24 mouse cellular contexts compared by ENCODE assay signal in the genomic region with DNA sequence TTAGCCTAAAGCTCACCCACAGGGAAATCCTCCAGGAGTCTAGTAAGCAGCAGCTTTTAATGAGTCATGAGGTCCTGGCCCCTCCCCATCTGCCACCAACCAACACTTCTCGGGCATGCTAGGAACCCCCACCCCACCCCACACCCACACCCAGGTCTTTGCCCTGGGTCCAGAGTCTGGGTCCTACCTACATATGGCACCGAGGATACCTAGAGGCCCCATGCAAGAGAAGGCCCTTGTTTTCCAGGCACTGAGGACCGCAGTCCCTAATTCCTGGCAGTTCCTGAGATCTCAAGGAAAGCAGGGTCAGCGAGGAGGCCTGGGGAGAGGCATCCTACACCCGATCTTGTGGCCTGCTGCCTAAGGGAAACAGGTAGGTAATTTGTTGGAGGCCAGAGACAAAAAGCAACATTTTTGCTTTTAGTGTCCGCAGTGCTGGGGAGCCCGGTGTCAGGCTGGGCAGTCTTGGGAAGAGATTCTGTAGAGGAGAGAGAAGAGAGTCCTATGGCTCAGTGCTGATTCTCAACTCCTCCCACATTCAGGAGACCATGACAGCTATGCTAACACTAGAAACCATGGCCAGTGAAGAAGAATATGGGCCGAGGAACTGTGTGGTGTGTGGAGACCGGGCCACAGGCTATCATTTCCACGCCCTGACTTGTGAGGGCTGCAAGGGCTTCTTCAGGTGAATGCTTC. TPM values are rescaled to one million over a fixed set of nuclear protein-coding genes. Genes with fewer than 3 reads are reported as not detected.
DNase-seq lines count a peak whose midpoint lies in the region; ATAC-seq and TF ChIP-seq lines count a peak whose summit lies in the region.
"Had no signal": no experiment of that assay in that cellular context is flagged by ENCODE, and none has a peak within 500 bp of the region (broad histone marks: within the 10 kb centered on the region; RNA-seq: fewer than 3 reads in every experiment).

TSS of gene Nr1i3 (plus strand) at position 170 of the 696 bp plus-strand sequence.

- 0 out of 2 replicates have a peak within 1 kb of the TSS, but pooled peaks have one; percentile 23 for H3K27ac ChIP-seq in heart, embryonic 10.5 days
- 0 out of 2 replicates have a peak within 1 kb of the TSS, but pooled peaks have one; percentile 48 for H3K27ac ChIP-seq in liver, embryonic 16.5 days (ENCODE audit: low read length)
- H3K27ac ChIP-seq in intestine, postnatal 0 days (ENCODE audit: low read depth, low read length) = peak within 1 kb of the TSS; percentile 92
- H3K27ac ChIP-seq: forebrain, embryonic 15.5 days; hindbrain, embryonic 14.5 days; left cerebral cortex, adult 2 months; midbrain, embryonic 12.5 days had no signal

- no peaks in the 10 kb centered on the region for H3K9me3 ChIP-seq in heart, embryonic 10.5 days
- no peaks in the 10 kb centered on the region for H3K9me3 ChIP-seq in liver, embryonic 16.5 days (replicated peaks; ENCODE audit: control insufficient read depth, low read length)
- H3K9me3 ChIP-seq in intestine, postnatal 0 days (ENCODE audit: control insufficient read depth) = no peaks in the 10 kb centered on the region
- H3K9me3 ChIP-seq: forebrain, embryonic 15.5 days; G1E; midbrain, embryonic 12.5 days had no signal

- no peak for TF ChIP-seq CTCF in intestine, postnatal 0 days (IDR thresholded peaks at IDR 0.05; ENCODE audit: low read depth)

- WGBS in heart, embryonic 10.5 days = 71% methylated on average over 10 of the region's 10 CpGs
- WGBS in liver, embryonic 16.5 days (ENCODE audit: insufficient replicate concordance) = 63% methylated on average over 10 of the region's 10 CpGs
- WGBS in intestine, postnatal 0 days = 46% methylated on average over 10 of the region's 10 CpGs

- 0 out of 2 replicates have a peak, but pooled peaks cover 3% of the 10 kb centered on the region for H3K27me3 ChIP-seq in heart, embryonic 10.5 days (ENCODE audit: insufficient read depth, poor library complexity, severe bottlenecking)
- H3K27me3 ChIP-seq in liver, embryonic 16.5 days (ENCODE audit: control insufficient read depth, insufficient read depth, low read depth, low read length) = no peaks in the 10 kb centered on the region
- H3K27me3 ChIP-seq in intestine, postnatal 0 days (replicated peaks; ENCODE audit: control insufficient read depth, insufficient read depth, low read length) = no peaks in the 10 kb centered on the region
- H3K27me3 ChIP-seq: forebrain, embryonic 15.5 days; midbrain, embryonic 12.5 days; Patski had no signal

- peaks cover 18% of the 10 kb centered on the region for H3K36me3 ChIP-seq in heart, embryonic 10.5 days
- H3K36me3 ChIP-seq in liver, embryonic 16.5 days (ENCODE audit: control insufficient read depth, insufficient read depth) = no peaks in the 10 kb centered on the region
- peaks cover 17% of the 10 kb centered on the region for H3K36me3 ChIP-seq in intestine, postnatal 0 days (ENCODE audit: control insufficient read depth, insufficient read depth)

- peak; percentile 68 for ATAC-seq in liver, embryonic 16.5 days (ENCODE audit: low read depth)
- peak; percentile 98 for ATAC-seq in intestine, postnatal 0 days
- ATAC-seq: forebrain, embryonic 15.5 days; inflammation-experienced regulatory T-cells, adult 6 months; Patski had no signal

- no peak for DNase-seq in heart, embryonic 10.5 days (ENCODE audit: low spot score)
- no peak for DNase-seq in heart, adult 18-20 months
- DNase-seq in liver = no peak
- DNase-seq in frontal cortex, postnatal 25 days (ENCODE audit: low spot score in 2 of 2) = no peak
- no peak for DNase-seq in layer of hippocampus, adult 8-10 months (ENCODE audit: low spot score in 2 of 2)
- DNase-seq: adrenal gland, adult 8-10 months; B cell, adult 2 months; cerebellum, adult 2 months; cerebellum, postnatal 36 days; gastrocnemius, postnatal 14 days; heart, postnatal 4 days; lung, adult 2 months; lung, postnatal 14 days had no signal

- H3K4me1 ChIP-seq in heart, embryonic 10.5 days = peaks cover 11% of the 10 kb centered on the region; the same call in 1 of the 2 replicates
- no peaks in the 10 kb centered on the region; the same call in 1 of the 2 replicates for H3K4me1 ChIP-seq in liver, embryonic 16.5 days (ENCODE audit: control insufficient read depth, low read depth, low read length)
- peaks cover 2% of the 10 kb centered on the region; the same call in 1 of the 2 replicates for H3K4me1 ChIP-seq in intestine, postnatal 0 days (replicated peaks; ENCODE audit: control insufficient read depth, insufficient read depth, low read length)
- H3K4me1 ChIP-seq: forebrain, embryonic 15.5 days; midbrain, embryonic 12.5 days had no signal

- H3K4me3 ChIP-seq in heart, embryonic 10.5 days = no peak within 1 kb of the TSS
- no peak within 1 kb of the TSS for H3K4me3 ChIP-seq in liver, embryonic 16.5 days (ENCODE audit: low read depth, low read length)
- H3K4me3 ChIP-seq in intestine, postnatal 0 days (ENCODE audit: low read depth, low read length) = peak within 1 kb of the TSS; percentile 32
- H3K4me3 ChIP-seq: forebrain, embryonic 15.5 days; left cerebral cortex, adult 2 months; midbrain, embryonic 12.5 days had no signal

- no peak within 1 kb of the TSS for H3K9ac ChIP-seq in liver, embryonic 16.5 days (ENCODE audit: low read depth, low read length)
- H3K9ac ChIP-seq in intestine, postnatal 0 days (ENCODE audit: low read depth, low read length) = peak within 1 kb of the TSS; percentile 48
- H3K9ac ChIP-seq: forebrain, embryonic 15.5 days; hindbrain, embryonic 14.5 days; midbrain, embryonic 12.5 days had no signal

- H3K4me2 ChIP-seq in liver, embryonic 16.5 days (ENCODE audit: low read depth, low read length) = no peak within 1 kb of the TSS
- peak within 1 kb of the TSS; percentile 60 for H3K4me2 ChIP-seq in intestine, postnatal 0 days (replicated peaks; ENCODE audit: low read depth)
- H3K4me2 ChIP-seq: forebrain, embryonic 15.5 days; hindbrain, embryonic 14.5 days; midbrain, embryonic 12.5 days had no signal

RNA-seq across cellular contexts. Expression of gene Nr1i3, which starts in this region (rescaled TPM):
- 0.14 and 0.28 TPM in 2 replicates for polyA plus RNA-seq in heart, embryonic 10.5 days (2016; fragmentation: Nextera tagmentation; extraction: Ambion mirVana)
- not detected for total RNA-seq in heart, adult 18-20 months (2021)
- 2.2 and 2.4 TPM in 2 replicates for polyA plus RNA-seq in liver, embryonic 16.5 days (2015; fragmentation: Nextera tagmentation; extraction: Ambion mirVana)
- polyA plus RNA-seq in intestine, postnatal 0 days (2015; fragmentation: Nextera tagmentation; extraction: Ambion mirVana) = 30.9 and 38.9 TPM in 2 replicates
- total RNA-seq in layer of hippocampus, adult 8-10 months (2022) = under 1 TPM in 2 of 4 experiments, not detected in 2; 0.10 to 0.36 TPM
- total RNA-seq: gastrocnemius, postnatal 14 days; heart, postnatal 4 days; layer of hippocampus, postnatal 10 days; neutrophil, adult 5-6 weeks had no signal
- polyA plus RNA-seq: G1E had no signal

Comparison
In these comparisons a context has a peak if more than half of its experiments do, and no peak if none do; other contexts are left out.
1. H3K27ac ChIP-seq: peak in every context shown above with its lines; median percentile 92 in intestine, postnatal 0 days; 48 in liver, embryonic 16.5 days; 23 in heart, embryonic 10.5 days.